In the genomic region with DNA sequence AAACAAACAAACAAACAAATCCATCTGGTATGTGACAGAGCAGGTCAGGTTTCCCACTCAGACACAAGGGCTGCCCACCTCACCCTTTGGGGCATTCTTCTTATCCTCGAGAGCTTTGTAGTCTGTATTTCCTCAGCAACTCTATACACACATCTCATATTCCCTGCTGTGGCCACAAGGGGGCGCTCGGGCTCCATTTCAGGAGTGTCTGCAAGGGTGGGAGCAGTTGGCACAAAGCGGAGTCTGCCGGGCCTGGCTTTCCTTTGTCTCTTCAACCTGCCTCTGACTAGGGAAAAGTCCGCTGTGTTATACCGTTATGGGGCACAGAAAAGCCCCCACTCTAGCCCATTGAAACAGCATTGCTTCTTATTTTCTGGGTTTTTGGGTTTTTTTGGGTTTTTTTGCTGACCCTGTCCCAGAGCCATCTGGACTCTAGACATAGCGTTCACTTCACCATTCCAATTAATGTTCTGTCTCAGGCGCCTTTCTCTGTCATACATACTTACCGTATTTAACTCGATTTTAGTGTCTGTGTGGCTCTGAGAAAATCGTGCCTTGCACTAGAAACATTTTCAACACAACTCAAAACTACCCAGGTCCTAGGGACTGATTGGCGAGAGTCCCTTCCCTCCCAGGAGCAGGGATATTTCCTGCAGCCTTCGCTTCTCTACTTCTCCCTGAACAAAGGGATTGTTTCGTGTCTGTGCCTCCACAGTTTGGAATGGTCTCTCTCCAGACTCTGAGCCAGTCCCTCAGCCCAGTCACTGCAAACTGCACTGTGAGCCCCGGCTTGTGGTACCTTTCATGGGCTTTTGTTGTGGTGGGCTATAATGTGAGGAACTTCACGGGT, we compare ENCODE assay signal across 8 mouse cellular contexts. TPM values are rescaled to one million over a fixed set of nuclear protein-coding genes. Genes with fewer than 3 reads are reported as not detected.
DNase-seq lines count a peak whose midpoint lies in the region; ATAC-seq lines count a peak whose summit lies in the region.

No protein-coding gene starts in this region.

- H3K27ac ChIP-seq in forebrain, embryonic 11.5 days (ENCODE audit: low read depth, low read length), result peak overlapping the region; percentile 1; the same call in 1 of the 2 replicates
- peak overlapping the region; percentile 23 for H3K27ac ChIP-seq in heart, embryonic 16.5 days (ENCODE audit: low read length)
- no peak overlapping the region for H3K27ac ChIP-seq in liver, embryonic 13.5 days
- H3K27ac ChIP-seq in neural tube, embryonic 11.5 days (ENCODE audit: low read depth, low read length), result peak overlapping the region; percentile 42; the same call in 1 of the 2 replicates
- H3K27ac ChIP-seq in stomach, embryonic 16.5 days (ENCODE audit: low read length), result peak overlapping the region; percentile 31; the same call in 1 of the 2 replicates

- peak overlapping the region; percentile 61 for H3K9ac ChIP-seq in forebrain, embryonic 11.5 days (ENCODE audit: low read length)
- H3K9ac ChIP-seq in heart, embryonic 16.5 days (ENCODE audit: low read length), result peak overlapping the region; percentile 42
- no peak overlapping the region for H3K9ac ChIP-seq in liver, embryonic 13.5 days
- H3K9ac ChIP-seq in neural tube, embryonic 11.5 days (ENCODE audit: low read length), result peak overlapping the region; percentile 63
- peak overlapping the region; percentile 53 for H3K9ac ChIP-seq in stomach, embryonic 16.5 days (ENCODE audit: low read length)

- H3K9me3 ChIP-seq in forebrain, embryonic 11.5 days (ENCODE audit: control insufficient read depth, low read length), result no peaks in the 10 kb centered on the region
- no peaks in the 10 kb centered on the region for H3K9me3 ChIP-seq in heart, embryonic 16.5 days (replicated peaks; ENCODE audit: control insufficient read depth, low read length)
- H3K9me3 ChIP-seq in liver, embryonic 13.5 days (replicated peaks), result no peaks in the 10 kb centered on the region
- H3K9me3 ChIP-seq in neural tube, embryonic 11.5 days (ENCODE audit: control insufficient read depth, low read length), result no peaks in the 10 kb centered on the region
- no peaks in the 10 kb centered on the region for H3K9me3 ChIP-seq in stomach, embryonic 16.5 days (replicated peaks; ENCODE audit: control insufficient read depth, low read length)

- DNase-seq in c-Kit-negative CD71-positive TER-119-positive erythroid progenitor cells, embryonic 14.5 days (ENCODE audit: low read depth, low spot score), result peak; percentile 44
- DNase-seq in forebrain, embryonic 11.5 days (ENCODE audit: low spot score), result peak; percentile 98
- DNase-seq in kidney, postnatal 25 days, result peak; percentile 92 to 95
- DNase-seq in liver, embryonic 13.5 days, result peak; percentile 66
- DNase-seq in neural tube, embryonic 11.5 days (ENCODE audit: low spot score), result peak; percentile 94

- WGBS in forebrain, embryonic 11.5 days, result 29% methylated on average over 17 of the region's 17 CpGs
- WGBS in heart, embryonic 16.5 days, result 37% methylated on average over 17 of the region's 17 CpGs
- 37% methylated on average over 17 of the region's 17 CpGs for WGBS in liver, embryonic 13.5 days (ENCODE audit: insufficient replicate concordance)
- WGBS in neural tube, embryonic 11.5 days, result 31% methylated on average over 17 of the region's 17 CpGs
- 35% methylated on average over 17 of the region's 17 CpGs for WGBS in stomach, embryonic 16.5 days

- no peak overlapping the region for H3K4me2 ChIP-seq in forebrain, embryonic 11.5 days (ENCODE audit: low read depth, low read length, severe bottlenecking)
- H3K4me2 ChIP-seq in heart, embryonic 16.5 days (ENCODE audit: low read depth, low read length), result 0 out of 2 replicates have a peak overlapping the region, but pooled peaks have one; percentile 22
- H3K4me2 ChIP-seq in liver, embryonic 13.5 days, result no peak overlapping the region
- no peak overlapping the region for H3K4me2 ChIP-seq in neural tube, embryonic 11.5 days (ENCODE audit: low read depth)
- H3K4me2 ChIP-seq in stomach, embryonic 16.5 days (ENCODE audit: low read depth, low read length), result no peak overlapping the region

- no peaks in the 10 kb centered on the region for H3K27me3 ChIP-seq in forebrain, embryonic 11.5 days (ENCODE audit: control insufficient read depth, insufficient read depth, low read length)
- H3K27me3 ChIP-seq in heart, embryonic 16.5 days (ENCODE audit: control insufficient read depth, insufficient read depth, low read length), result no peaks in the 10 kb centered on the region
- H3K27me3 ChIP-seq in liver, embryonic 13.5 days, result no peaks in the 10 kb centered on the region
- H3K27me3 ChIP-seq in neural tube, embryonic 11.5 days (ENCODE audit: control insufficient read depth, insufficient read depth, low read length), result no peaks in the 10 kb centered on the region
- no peaks in the 10 kb centered on the region for H3K27me3 ChIP-seq in stomach, embryonic 16.5 days (ENCODE audit: control insufficient read depth, insufficient read depth, low read length)

- no peak overlapping the region for H3K4me3 ChIP-seq in forebrain, embryonic 11.5 days (ENCODE audit: low read depth, low read length)
- no peak overlapping the region for H3K4me3 ChIP-seq in heart, embryonic 16.5 days (ENCODE audit: low read length)
- no peak overlapping the region for H3K4me3 ChIP-seq in liver, embryonic 13.5 days (replicated peaks)
- no peak overlapping the region for H3K4me3 ChIP-seq in neural tube, embryonic 11.5 days (ENCODE audit: low read depth, low read length)
- no peak overlapping the region for H3K4me3 ChIP-seq in stomach, embryonic 16.5 days (replicated peaks; ENCODE audit: low read length)

- no peaks in the 10 kb centered on the region; the same call in 1 of the 2 replicates for H3K4me1 ChIP-seq in forebrain, embryonic 11.5 days (replicated peaks; ENCODE audit: control insufficient read depth, insufficient read depth, low read length)
- peaks cover 16% of the 10 kb centered on the region for H3K4me1 ChIP-seq in heart, embryonic 16.5 days (ENCODE audit: control insufficient read depth, insufficient read depth, low read length)
- no peaks in the 10 kb centered on the region for H3K4me1 ChIP-seq in liver, embryonic 13.5 days (replicated peaks)
- peaks cover 3% of the 10 kb centered on the region; the same call in 1 of the 2 replicates for H3K4me1 ChIP-seq in neural tube, embryonic 11.5 days (ENCODE audit: control insufficient read depth, insufficient read depth, low read length)
- peaks cover 25% of the 10 kb centered on the region for H3K4me1 ChIP-seq in stomach, embryonic 16.5 days (ENCODE audit: control insufficient read depth, insufficient read depth, low read length)

- no peaks in the 10 kb centered on the region for H3K36me3 ChIP-seq in forebrain, embryonic 11.5 days (ENCODE audit: control insufficient read depth, insufficient read depth, low read length)
- peaks cover 11% of the 10 kb centered on the region for H3K36me3 ChIP-seq in heart, embryonic 16.5 days (ENCODE audit: control insufficient read depth, insufficient read depth)
- no peaks in the 10 kb centered on the region for H3K36me3 ChIP-seq in liver, embryonic 13.5 days
- no peaks in the 10 kb centered on the region; the same call in none of the 2 replicates for H3K36me3 ChIP-seq in neural tube, embryonic 11.5 days (ENCODE audit: control insufficient read depth, insufficient read depth, low read length)
- peaks cover 6% of the 10 kb centered on the region; the same call in 1 of the 2 replicates for H3K36me3 ChIP-seq in stomach, embryonic 16.5 days (ENCODE audit: control insufficient read depth, insufficient read depth, low read length)

- peak; percentile 97 for ATAC-seq in CD4-positive, CD25-positive, alpha-beta regulatory T cell, adult 4 months
- ATAC-seq in forebrain, embryonic 11.5 days (replicated peaks; ENCODE audit: low FRiP score), result peak; percentile 94
- ATAC-seq in heart, embryonic 16.5 days (replicated peaks; ENCODE audit: extremely low read depth, insufficient read depth, low FRiP score), result peak; percentile 66
- peak; percentile 71 for ATAC-seq in liver, embryonic 13.5 days (ENCODE audit: low read depth)
- ATAC-seq in neural tube, embryonic 11.5 days (ENCODE audit: insufficient read depth, low FRiP score, low TSS enrichment), result peak; percentile 96
- ATAC-seq in stomach, embryonic 16.5 days (ENCODE audit: insufficient read depth, low FRiP score), result peak; percentile 84

RNA-seq across cellular contexts. Expression of gene Hs1bp3, which starts 13.8 kb away (rescaled TPM):
- polyA plus RNA-seq in CD4-positive, CD25-positive, alpha-beta regulatory T cell, adult 4 months (2017; shearing (Covaris generic)), result 10 to 100 TPM in 1 of 2 experiments, 1 to 10 TPM in 1; 5.6 to 13.0 TPM
- polyA plus RNA-seq in forebrain, embryonic 11.5 days (2014; fragmentation: Nextera tagmentation; extraction: Ambion mirVana), result 7.8 and 10.5 TPM in 2 replicates
- polyA plus RNA-seq in heart, embryonic 16.5 days (2015; fragmentation: Nextera tagmentation; extraction: Ambion mirVana), result 15.1 and 16.5 TPM in 2 replicates
- polyA plus RNA-seq in liver, embryonic 13.5 days (2015; fragmentation: Nextera tagmentation; extraction: Ambion mirVana), result 3.7 and 4.1 TPM in 2 replicates
- polyA plus RNA-seq in neural tube, embryonic 11.5 days (2014; fragmentation: Nextera tagmentation; extraction: Ambion mirVana), result 8.6 and 11.2 TPM in 2 replicates
- polyA plus RNA-seq in stomach, embryonic 16.5 days (2015; fragmentation: Nextera tagmentation; extraction: Ambion mirVana), result 15.7 and 16.5 TPM in 2 replicates

RNA-seq across cellular contexts. Expression of gene Gdf7, which starts 25.3 kb away (rescaled TPM):
- polyA plus RNA-seq in CD4-positive, CD25-positive, alpha-beta regulatory T cell, adult 4 months (2017; shearing (Covaris generic)), result not detected
- 0.75 TPM in 1 of 2 replicates, not detected in the other for polyA plus RNA-seq in forebrain, embryonic 11.5 days (2014; fragmentation: Nextera tagmentation; extraction: Ambion mirVana)
- polyA plus RNA-seq in heart, embryonic 16.5 days (2015; fragmentation: Nextera tagmentation; extraction: Ambion mirVana), result not detected in 2 replicates
- polyA plus RNA-seq in liver, embryonic 13.5 days (2015; fragmentation: Nextera tagmentation; extraction: Ambion mirVana), result not detected in 2 replicates
- polyA plus RNA-seq in neural tube, embryonic 11.5 days (2014; fragmentation: Nextera tagmentation; extraction: Ambion mirVana), result 0.28 and 0.37 TPM in 2 replicates
- polyA plus RNA-seq in stomach, embryonic 16.5 days (2015; fragmentation: Nextera tagmentation; extraction: Ambion mirVana), result 0.09 TPM in 1 of 2 replicates, not detected in the other

Comparison
In these comparisons a context has a peak if more than half of its experiments do, and no peak if none do; other contexts are left out.
1. DNase-seq: peak in every context shown above with its lines; median percentile 98 in forebrain, embryonic 11.5 days; 94 in neural tube, embryonic 11.5 days; 94 in kidney, postnatal 25 days; 66 in liver, embryonic 13.5 days; 44 in c-Kit-negative CD71-positive TER-119-positive erythroid progenitor cells, embryonic 14.5 days.